Mouse (Mus musculus) kidney, adult 2 months (tissue): ENCODE measurements at regions not wholly inside any gene's neighbourhood (a gene's known extent, or its start where the extent isn't known, plus 50 kb on each side); places are given as distances from the start of the nearest gene placed in this dataset.

Experiments used
- CTCF ChIP-seq: fragments of 200-500 bp; conservative IDR thresholded peaks from 2 replicates; pipeline ENCODE4 v1.5.1; 2011; ENCODE audit warnings: low read depth, mild to moderate bottlenecking, control low read depth, low read length, moderate library complexity, mixed read lengths; ENCODE audit not compliant: insufficient read depth, insufficient read length
- POLR2A ChIP-seq: fragments of 200-500 bp; IDR thresholded peaks from one replicate; pipeline ENCODE4 v1.6.1; 2011; ENCODE audit warnings: low read depth, low read length, control low read depth

DNA sequence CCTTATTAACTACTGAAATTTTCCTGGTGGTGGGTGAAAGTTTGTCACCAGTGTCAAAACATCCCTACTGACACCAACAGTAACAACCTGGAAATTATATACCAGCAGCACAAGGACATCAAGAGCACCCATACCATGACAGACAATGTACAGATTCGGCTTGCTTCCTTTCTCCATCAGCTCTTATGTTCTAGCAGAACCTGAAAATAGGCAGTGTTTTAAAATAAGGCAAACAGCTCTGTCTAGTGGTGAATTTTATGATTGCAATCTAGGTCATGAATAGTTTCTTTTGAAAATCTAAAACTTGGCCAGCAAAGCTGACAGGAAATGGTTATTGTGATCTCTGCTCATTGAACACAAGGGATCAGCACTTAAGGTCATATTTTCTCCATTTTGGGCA is 145.7 kb upstream of the Arhgef26 start:
- no peak for TF ChIP-seq CTCF
- no peak for TF ChIP-seq POLR2A
